Mouse (Mus musculus): ENCODE data around the gene Hoxd10.

- TF ChIP-seq CTCF (IDR thresholded peaks at IDR 0.05; ENCODE audit: low read depth) (no peak), EP300 (IDR thresholded peaks at IDR 0.05; ENCODE audit: low read depth) (no peak)
Measured at GRCm38 (mm10) chr2:74697567-74698121, 5.9 kb downstream of the Hoxd10 start, which contains the start of gene Hoxd9.
